Mouse (Mus musculus): ENCODE data around the gene Zfp579. TPM values are rescaled to one million over a fixed set of nuclear protein-coding genes. Genes with fewer than 3 reads are reported as not detected.

Zfp579 gene
- 55.6 and 67.7 TPM in 2 replicates for polyA plus RNA-seq (2014; fragmentation: Nextera tagmentation; extraction: Ambion mirVana)

- Histone ChIP-seq H3K36me3 (ENCODE audit: control insufficient read depth, insufficient read depth, low read length) (peaks cover 14% of the 10 kb centered on the region), H3K4me3 (ENCODE audit: low read depth, low read length) (peak within 1 kb of the TSS; percentile 69), H3K9me3 (ENCODE audit: control insufficient read depth, low read length) (no peaks in the 10 kb centered on the region), H3K27ac (ENCODE audit: low read depth, low read length) (peak within 1 kb of the TSS; percentile 78), H3K4me2 (ENCODE audit: low read depth, low read length) (peak within 1 kb of the TSS; percentile 69), H3K27me3 (ENCODE audit: control insufficient read depth, insufficient read depth, low read length) (no peaks in the 10 kb centered on the region), H3K9ac (replicated peaks; ENCODE audit: low read depth, low read length) (peak within 1 kb of the TSS; percentile 78), H3K4me1 (ENCODE audit: control insufficient read depth, insufficient read depth, low read length) (peaks cover 26% of the 10 kb centered on the region)
- ATAC-seq (ENCODE audit: low read depth), result peak; percentile 83
- WGBS, result 6% methylated on average over 11 of the region's 26 CpGs
Observed at GRCm38 (mm10) chr7:4996003-4996895, at the start of gene Zfp579. Zfp579 (minus strand) TSS chr7:4996158.

GRCm38 (mm10) chr7:5044981-5045380, 49.0 kb upstream of the Zfp579 start:
- H3K4me1 ChIP-seq (ENCODE audit: control insufficient read depth, insufficient read depth, low read length), result no peaks in the 10 kb centered on the region

GRCm38 (mm10) chr7:5038940-5039339, 43.0 kb upstream of the Zfp579 start:
- peak overlapping the region; percentile 43 for H3K4me2 ChIP-seq (ENCODE audit: low read depth, low read length)
- peak overlapping the region; percentile 52 for H3K4me3 ChIP-seq (ENCODE audit: low read depth, low read length)
- H3K9me3 ChIP-seq (ENCODE audit: control insufficient read depth, low read length), result no peaks in the 10 kb centered on the region
- WGBS, result 35% methylated on average over 5 of the region's 5 CpGs
- H3K9ac ChIP-seq (replicated peaks; ENCODE audit: low read depth, low read length), result peak overlapping the region; percentile 61; the same call in 1 of the 2 replicates
- peaks cover 9% of the 10 kb centered on the region; the same call in 1 of the 2 replicates for H3K4me1 ChIP-seq (ENCODE audit: control insufficient read depth, insufficient read depth, low read length)
- no peak overlapping the region for H3K27ac ChIP-seq (ENCODE audit: low read depth, low read length)
- 0 out of 2 replicates have a peak, but pooled peaks cover 6% of the 10 kb centered on the region for H3K36me3 ChIP-seq (ENCODE audit: control insufficient read depth, insufficient read depth, low read length)
- H3K27me3 ChIP-seq (ENCODE audit: control insufficient read depth, insufficient read depth, low read length), result no peaks in the 10 kb centered on the region
- ATAC-seq (ENCODE audit: low read depth), result no peak

More at GRCm38 (mm10) chr7:5044981-5045380, 49.0 kb upstream of the Zfp579 start:
- no peak overlapping the region for H3K4me2 ChIP-seq (ENCODE audit: low read depth, low read length)
- H3K9ac ChIP-seq (replicated peaks; ENCODE audit: low read depth, low read length), result no peak overlapping the region
- no peak overlapping the region for H3K27ac ChIP-seq (ENCODE audit: low read depth, low read length)
- ATAC-seq (ENCODE audit: low read depth), result no peak
- H3K9me3 ChIP-seq (ENCODE audit: control insufficient read depth, low read length), result no peaks in the 10 kb centered on the region
- WGBS, result 75% methylated on average over 2 of the region's 2 CpGs
- H3K4me3 ChIP-seq (ENCODE audit: low read depth, low read length), result no peak overlapping the region
- no peaks in the 10 kb centered on the region for H3K36me3 ChIP-seq (ENCODE audit: control insufficient read depth, insufficient read depth, low read length)
- no peaks in the 10 kb centered on the region for H3K27me3 ChIP-seq (ENCODE audit: control insufficient read depth, insufficient read depth, low read length)

- Histone ChIP-seq H3K4me3 (ENCODE audit: low read depth, low read length) (peak within 1 kb of the TSS; percentile 52), H3K9me3 (ENCODE audit: control insufficient read depth, low read length) (no peaks in the 10 kb centered on the region), H3K4me2 (ENCODE audit: low read depth, low read length) (peak within 1 kb of the TSS; percentile 43), H3K27ac (ENCODE audit: low read depth, low read length) (peak within 1 kb of the TSS; percentile 90), H3K9ac (replicated peaks; ENCODE audit: low read depth, low read length) (peak within 1 kb of the TSS; percentile 61), H3K36me3 (ENCODE audit: control insufficient read depth, insufficient read depth, low read length) (peaks cover 6% of the 10 kb centered on the region; the same call in 1 of the 2 replicates), H3K27me3 (ENCODE audit: control insufficient read depth, insufficient read depth, low read length) (no peaks in the 10 kb centered on the region), H3K4me1 (ENCODE audit: control insufficient read depth, insufficient read depth, low read length) (peaks cover 9% of the 10 kb centered on the region; the same call in 1 of the 2 replicates)
- ATAC-seq (ENCODE audit: low read depth), result peak; percentile 95
- WGBS, result under 1% methylated on average over 48 of the region's 48 CpGs
Observed at GRCm38 (mm10) chr7:5038109-5038732, 42.3 kb upstream of the Zfp579 start, which contains the start of gene Zfp784. Zfp784 (minus strand) TSS chr7:5038446.

- 83% methylated on average over 8 of the region's 8 CpGs for WGBS
- no peak for ATAC-seq (ENCODE audit: low read depth)
- no peak overlapping the region for H3K9ac ChIP-seq (replicated peaks; ENCODE audit: low read depth, low read length)
Observed at GRCm38 (mm10) chr7:5037467-5037866, 41.5 kb upstream of the Zfp579 start.

GRCm38 (mm10) chr7:5037026-5037425, 41.1 kb upstream of the Zfp579 start:
- 96% methylated on average over 7 of the region's 7 CpGs for WGBS
- H3K36me3 ChIP-seq (ENCODE audit: control insufficient read depth, insufficient read depth, low read length), result peaks cover 17% of the 10 kb centered on the region
- H3K27ac ChIP-seq (ENCODE audit: low read depth, low read length), result no peak overlapping the region
- no peaks in the 10 kb centered on the region for H3K27me3 ChIP-seq (ENCODE audit: control insufficient read depth, insufficient read depth, low read length)
- H3K4me3 ChIP-seq (ENCODE audit: low read depth, low read length), result no peak overlapping the region
- no peak overlapping the region for H3K9ac ChIP-seq (replicated peaks; ENCODE audit: low read depth, low read length)
- H3K4me1 ChIP-seq (ENCODE audit: control insufficient read depth, insufficient read depth, low read length), result peaks cover 9% of the 10 kb centered on the region; the same call in 1 of the 2 replicates
- 0 out of 2 replicates have a peak overlapping the region, but pooled peaks have one; percentile 43 for H3K4me2 ChIP-seq (ENCODE audit: low read depth, low read length)
- no peak for ATAC-seq (ENCODE audit: low read depth)
- no peaks in the 10 kb centered on the region for H3K9me3 ChIP-seq (ENCODE audit: control insufficient read depth, low read length)

More at GRCm38 (mm10) chr7:5037467-5037866, 41.5 kb upstream of the Zfp579 start:
- H3K36me3 ChIP-seq (ENCODE audit: control insufficient read depth, insufficient read depth, low read length), result peaks cover 13% of the 10 kb centered on the region
- no peaks in the 10 kb centered on the region for H3K27me3 ChIP-seq (ENCODE audit: control insufficient read depth, insufficient read depth, low read length)
- no peaks in the 10 kb centered on the region for H3K9me3 ChIP-seq (ENCODE audit: control insufficient read depth, low read length)
- H3K4me3 ChIP-seq (ENCODE audit: low read depth, low read length), result peak overlapping the region; percentile 52
- peaks cover 9% of the 10 kb centered on the region; the same call in 1 of the 2 replicates for H3K4me1 ChIP-seq (ENCODE audit: control insufficient read depth, insufficient read depth, low read length)
- peak overlapping the region; percentile 90 for H3K27ac ChIP-seq (ENCODE audit: low read depth, low read length)
- peak overlapping the region; percentile 43 for H3K4me2 ChIP-seq (ENCODE audit: low read depth, low read length)

- H3K4me3 ChIP-seq (ENCODE audit: low read depth, low read length), result no peak overlapping the region
- H3K4me2 ChIP-seq (ENCODE audit: low read depth, low read length), result no peak overlapping the region
- peaks cover 26% of the 10 kb centered on the region for H3K36me3 ChIP-seq (ENCODE audit: control insufficient read depth, insufficient read depth, low read length)
- H3K9ac ChIP-seq (replicated peaks; ENCODE audit: low read depth, low read length), result no peak overlapping the region
- no peak for ATAC-seq (ENCODE audit: low read depth)
- 97% methylated on average over 9 of the region's 9 CpGs for WGBS
- no peaks in the 10 kb centered on the region for H3K27me3 ChIP-seq (ENCODE audit: control insufficient read depth, insufficient read depth, low read length)
- H3K9me3 ChIP-seq (ENCODE audit: control insufficient read depth, low read length), result 0 out of 2 replicates have a peak, but pooled peaks cover 1% of the 10 kb centered on the region
- no peak overlapping the region for H3K27ac ChIP-seq (ENCODE audit: low read depth, low read length)
- H3K4me1 ChIP-seq (ENCODE audit: control insufficient read depth, insufficient read depth, low read length), result peaks cover 9% of the 10 kb centered on the region; the same call in 1 of the 2 replicates
Observed at GRCm38 (mm10) chr7:5036136-5036535, 40.2 kb upstream of the Zfp579 start.

- ATAC-seq (ENCODE audit: low read depth), result no peak
- H3K4me1 ChIP-seq (ENCODE audit: control insufficient read depth, insufficient read depth, low read length), result peaks cover 9% of the 10 kb centered on the region; the same call in 1 of the 2 replicates
- no peaks in the 10 kb centered on the region for H3K27me3 ChIP-seq (ENCODE audit: control insufficient read depth, insufficient read depth, low read length)
Observed at GRCm38 (mm10) chr7:5035628-5036027, 39.7 kb upstream of the Zfp579 start.

More at GRCm38 (mm10) chr7:5035628-5036027, 39.7 kb upstream of the Zfp579 start:
- WGBS, result 97% methylated on average over 17 of the region's 17 CpGs
- Histone ChIP-seq H3K4me3 (ENCODE audit: low read depth, low read length) (no peak overlapping the region), H3K4me2 (ENCODE audit: low read depth, low read length) (no peak overlapping the region), H3K9ac (replicated peaks; ENCODE audit: low read depth, low read length) (no peak overlapping the region), H3K27ac (ENCODE audit: low read depth, low read length) (no peak overlapping the region), H3K9me3 (ENCODE audit: control insufficient read depth, low read length) (peaks cover 4% of the 10 kb centered on the region; the same call in 1 of the 2 replicates), H3K36me3 (ENCODE audit: control insufficient read depth, insufficient read depth, low read length) (peaks cover 31% of the 10 kb centered on the region)
